Mouse (Mus musculus) midbrain, embryonic 15.5 days (tissue): ENCODE data around the gene Tmcc3. TPM values are rescaled to one million over a fixed set of nuclear protein-coding genes. Genes with fewer than 3 reads are reported as not detected.

ENCODE experiments used
- ATAC-seq: fragments of 200-750 bp; cut with Nextera tagmentation; replicated peaks from 2 replicates; pipeline ENCODE4 v1.8.0; 2017; ENCODE audit warnings: moderate TSS enrichment
- H3K27ac ChIP-seq: fragments of 300-500 bp; sonication (generic); 2 replicates; pipeline ENCODE4 v1.5.1; 2015; ENCODE audit warnings: mild to moderate bottlenecking, inconsistent platforms
- H3K27me3 ChIP-seq: fragments of 300-500 bp; sonication (generic); replicated peaks from 2 replicates; pipeline ENCODE4 v1.6.1; 2015; ENCODE audit warnings: inconsistent platforms
- H3K36me3 ChIP-seq: fragments of 300-500 bp; sonication (generic); replicated peaks from 2 replicates; pipeline ENCODE4 v1.6.1; 2015; ENCODE audit warnings: inconsistent platforms
- H3K4me1 ChIP-seq: fragments of 300-500 bp; sonication (generic); 2 replicates; pipeline ENCODE4 v1.6.1; 2015; ENCODE audit warnings: inconsistent platforms
- H3K4me2 ChIP-seq: fragments of 300-500 bp; sonication (generic); 2 replicates; pipeline ENCODE4 v1.6.1; 2015; ENCODE audit warnings: inconsistent platforms, mild to moderate bottlenecking, moderate library complexity
- H3K4me3 ChIP-seq: fragments of 300-500 bp; sonication (generic); 2 replicates; pipeline ENCODE4 v1.5.1; 2015; ENCODE audit warnings: mild to moderate bottlenecking, inconsistent platforms
- H3K9ac ChIP-seq: fragments of 300-500 bp; sonication (generic); 2 replicates; pipeline ENCODE4 v1.6.1; 2015; ENCODE audit warnings: mild to moderate bottlenecking, inconsistent platforms
- H3K9me3 ChIP-seq: fragments of 300-500 bp; sonication (generic); 2 replicates; pipeline ENCODE4 v1.6.1; 2016; ENCODE audit warnings: inconsistent platforms
- WGBS: fragments of 180-500 bp; shearing (Covaris S2); methylation state at CpG from one replicate; pipeline ENCODE4 v1.1.7; 2015; ENCODE audit warnings: mixed read lengths; 5-methylcytosine and 5-hydroxymethylcytosine counted together
- polyA plus RNA-seq: library from polyadenylated mRNA; unstranded; fragments of >200 nt; fragmentation: Nextera tagmentation; extraction: Ambion mirVana; gene quantifications from 2 replicates; pipeline ENCODE4 v1.2.1, GENCODE M21; 2015

Gene Tmcc3
- polyA plus RNA-seq, 1 experiment from 2014 or later = 13.7 TPM

- no peak overlapping the region for H3K4me3 ChIP-seq
- 94% methylated on average over 2 of the region's 2 CpGs for WGBS
- no peak overlapping the region for H3K4me2 ChIP-seq
- no peak overlapping the region for H3K9ac ChIP-seq
- H3K4me1 ChIP-seq = peaks cover 14% of the 10 kb centered on the region
- no peaks in the 10 kb centered on the region for H3K27me3 ChIP-seq
- no peak for ATAC-seq
- no peak overlapping the region for H3K27ac ChIP-seq
- H3K36me3 ChIP-seq = no peaks in the 10 kb centered on the region
- no peaks in the 10 kb centered on the region for H3K9me3 ChIP-seq
These were observed 12.4 kb upstream of the Tmcc3 start for GRCm38 (mm10) chr10:94299301-94299700.

- H3K4me3 ChIP-seq = no peak overlapping the region
- H3K4me1 ChIP-seq = no peaks in the 10 kb centered on the region
- no peak overlapping the region for H3K9ac ChIP-seq
- no peak overlapping the region for H3K4me2 ChIP-seq
- H3K27ac ChIP-seq = peak overlapping the region; percentile 43; the same call in 1 of the 2 replicates
- ATAC-seq = peak; percentile 75
- 49% methylated on average over 9 of the region's 9 CpGs for WGBS
- no peaks in the 10 kb centered on the region for H3K27me3 ChIP-seq
- H3K9me3 ChIP-seq = no peaks in the 10 kb centered on the region
- H3K36me3 ChIP-seq = no peaks in the 10 kb centered on the region
These were observed 7.6 kb upstream of the Tmcc3 start for GRCm38 (mm10) chr10:94304064-94304657.

GRCm38 (mm10) chr10:94305526-94305925 is 6.2 kb upstream of the Tmcc3 start:
- 71% methylated on average over 5 of the region's 5 CpGs for WGBS
- no peaks in the 10 kb centered on the region for H3K4me1 ChIP-seq
- no peak for ATAC-seq

GRCm38 (mm10) chr10:94310499-94311267 is 1.1 kb upstream of the Tmcc3 start:
- H3K27me3 ChIP-seq = no peaks in the 10 kb centered on the region
- peak; percentile 24; the same call in 1 of the 2 replicates for ATAC-seq
- WGBS = 59% methylated on average over 7 of the region's 9 CpGs
- no peak overlapping the region for H3K4me3 ChIP-seq
- H3K36me3 ChIP-seq = no peaks in the 10 kb centered on the region
- H3K9ac ChIP-seq = no peak overlapping the region
- no peaks in the 10 kb centered on the region for H3K9me3 ChIP-seq
- H3K4me1 ChIP-seq = peaks cover 12% of the 10 kb centered on the region
- no peak overlapping the region for H3K4me2 ChIP-seq
- H3K27ac ChIP-seq = no peak overlapping the region

More at GRCm38 (mm10) chr10:94305526-94305925, 6.2 kb upstream of the Tmcc3 start:
- Histone ChIP-seq H3K27ac (no peak overlapping the region), H3K36me3 (no peaks in the 10 kb centered on the region), H3K9ac (no peak overlapping the region), H3K4me2 (no peak overlapping the region), H3K9me3 (no peaks in the 10 kb centered on the region), H3K4me3 (no peak overlapping the region), H3K27me3 (no peaks in the 10 kb centered on the region)

- Histone ChIP-seq H3K9me3 (no peaks in the 10 kb centered on the region), H3K4me3 (peak overlapping the region; percentile 47), H3K27me3 (no peaks in the 10 kb centered on the region), H3K4me1 (peaks cover 12% of the 10 kb centered on the region), H3K27ac (no peak overlapping the region), H3K4me2 (peak overlapping the region; percentile 97), H3K36me3 (no peaks in the 10 kb centered on the region), H3K9ac (peak overlapping the region; percentile 52)
- ATAC-seq = peak; percentile 72
- under 1% methylated on average over 45 of the region's 45 CpGs for WGBS
These were observed 412 bp downstream of the Tmcc3 start for GRCm38 (mm10) chr10:94312007-94312715.

- no peak overlapping the region for H3K9ac ChIP-seq
- H3K27me3 ChIP-seq = no peaks in the 10 kb centered on the region
- H3K27ac ChIP-seq = no peak overlapping the region
- H3K4me2 ChIP-seq = no peak overlapping the region; the same call in 1 of the 2 replicates
- H3K36me3 ChIP-seq = no peaks in the 10 kb centered on the region
- WGBS = 88% methylated on average over 4 of the region's 4 CpGs
- H3K9me3 ChIP-seq = no peaks in the 10 kb centered on the region
- H3K4me3 ChIP-seq = no peak overlapping the region
- ATAC-seq = no peak
- peaks cover 12% of the 10 kb centered on the region for H3K4me1 ChIP-seq
These were observed 1.4 kb downstream of the Tmcc3 start for GRCm38 (mm10) chr10:94313146-94313545.

GRCm38 (mm10) chr10:94318574-94318973 is 6.8 kb downstream of the Tmcc3 start:
- Histone ChIP-seq H3K27ac (no peak overlapping the region), H3K9me3 (no peaks in the 10 kb centered on the region), H3K9ac (no peak overlapping the region), H3K4me3 (no peak overlapping the region), H3K27me3 (no peaks in the 10 kb centered on the region), H3K4me1 (peaks cover 3% of the 10 kb centered on the region; the same call in 1 of the 2 replicates), H3K4me2 (no peak overlapping the region), H3K36me3 (no peaks in the 10 kb centered on the region)
- no peak for ATAC-seq
- 41% methylated on average over 4 of the region's 4 CpGs for WGBS

- Histone ChIP-seq H3K4me2 (peak overlapping the region; percentile 12; the same call in 1 of the 2 replicates), H3K4me3 (no peak overlapping the region)
- 25% methylated on average over 5 of the region's 5 CpGs for WGBS
These were observed 18.2 kb downstream of the Tmcc3 start for GRCm38 (mm10) chr10:94329962-94330361.

GRCm38 (mm10) chr10:94332358-94333137 is 20.8 kb downstream of the Tmcc3 start:
- H3K36me3 ChIP-seq = no peaks in the 10 kb centered on the region
- H3K27ac ChIP-seq = no peak overlapping the region
- no peaks in the 10 kb centered on the region for H3K27me3 ChIP-seq
- H3K9ac ChIP-seq = no peak overlapping the region
- H3K9me3 ChIP-seq = no peaks in the 10 kb centered on the region
- H3K4me1 ChIP-seq = peaks cover 7% of the 10 kb centered on the region
- no peak overlapping the region for H3K4me3 ChIP-seq
- ATAC-seq = no peak
- no peak overlapping the region for H3K4me2 ChIP-seq
- 79% methylated on average over 16 of the region's 16 CpGs for WGBS

More at GRCm38 (mm10) chr10:94329962-94330361, 18.2 kb downstream of the Tmcc3 start:
- H3K36me3 ChIP-seq = no peaks in the 10 kb centered on the region
- peak; percentile 74; the same call in 1 of the 2 replicates for ATAC-seq
- no peaks in the 10 kb centered on the region for H3K27me3 ChIP-seq
- H3K9ac ChIP-seq = no peak overlapping the region
- H3K9me3 ChIP-seq = no peaks in the 10 kb centered on the region
- peaks cover 7% of the 10 kb centered on the region for H3K4me1 ChIP-seq
- no peak overlapping the region for H3K27ac ChIP-seq

- no peak overlapping the region for H3K4me3 ChIP-seq
- ATAC-seq = no peak
- no peak overlapping the region for H3K9ac ChIP-seq
- H3K4me1 ChIP-seq = peaks cover 7% of the 10 kb centered on the region
- H3K27me3 ChIP-seq = no peaks in the 10 kb centered on the region
- H3K36me3 ChIP-seq = no peaks in the 10 kb centered on the region
- no peak overlapping the region for H3K4me2 ChIP-seq
- no peaks in the 10 kb centered on the region for H3K9me3 ChIP-seq
- no peak overlapping the region for H3K27ac ChIP-seq
- whole genome bisulfite sequencing = 86% methylated on average over 8 of the region's 8 CpGs
These were observed 21.6 kb downstream of the Tmcc3 start for GRCm38 (mm10) chr10:94333328-94333727.

GRCm38 (mm10) chr10:94335047-94335446 is 23.3 kb downstream of the Tmcc3 start:
- Histone ChIP-seq H3K27ac (no peak overlapping the region), H3K4me3 (no peak overlapping the region), H3K4me2 (no peak overlapping the region), H3K4me1 (peaks cover 2% of the 10 kb centered on the region), H3K36me3 (no peaks in the 10 kb centered on the region), H3K27me3 (no peaks in the 10 kb centered on the region), H3K9me3 (no peaks in the 10 kb centered on the region), H3K9ac (no peak overlapping the region)
- no peak for ATAC-seq
- 73% methylated on average over 10 of the region's 10 CpGs for whole genome bisulfite sequencing

GRCm38 (mm10) chr10:94336071-94336470 is 24.3 kb downstream of the Tmcc3 start:
- no peak for ATAC-seq
- WGBS = 92% methylated on average over 6 of the region's 6 CpGs
- H3K4me3 ChIP-seq = no peak overlapping the region
- no peaks in the 10 kb centered on the region for H3K36me3 ChIP-seq
- no peak overlapping the region for H3K4me2 ChIP-seq
- no peak overlapping the region for H3K9ac ChIP-seq
- no peaks in the 10 kb centered on the region for H3K27me3 ChIP-seq
- no peaks in the 10 kb centered on the region for H3K9me3 ChIP-seq
- H3K4me1 ChIP-seq = no peaks in the 10 kb centered on the region
- H3K27ac ChIP-seq = no peak overlapping the region
